Mouse (Mus musculus) megakaryocyte, embryonic 14.5 days (primary cell): ENCODE data around the gene 3110082I17Rik.

Source experiments
- FLI1 ChIP-seq: IDR thresholded peaks from 2 replicates; pipeline ENCODE4 v1.6.1; 2012; ENCODE audit warnings: low read length, inconsistent platforms, mixed read lengths
- GATA1 ChIP-seq: IDR thresholded peaks from 3 replicates; pipeline ENCODE4 v1.6.1; 2012; ENCODE audit warnings: mixed read lengths, low read length, inconsistent platforms, borderline replicate concordance

- TF ChIP-seq GATA1: no peak
- no peak for TF ChIP-seq FLI1
Observed at GRCm38 (mm10) chr5:139311822-139312221, 148.5 kb downstream of the 3110082I17Rik start.
